Mouse (Mus musculus): Measurements from ENCODE around the gene Ubxn1. TPM values are rescaled to one million over a fixed set of nuclear protein-coding genes. Genes with fewer than 3 reads are reported as not detected.

Ubxn1 gene
- polyA plus RNA-seq, 1 experiment: 57.9 TPM

DNA sequence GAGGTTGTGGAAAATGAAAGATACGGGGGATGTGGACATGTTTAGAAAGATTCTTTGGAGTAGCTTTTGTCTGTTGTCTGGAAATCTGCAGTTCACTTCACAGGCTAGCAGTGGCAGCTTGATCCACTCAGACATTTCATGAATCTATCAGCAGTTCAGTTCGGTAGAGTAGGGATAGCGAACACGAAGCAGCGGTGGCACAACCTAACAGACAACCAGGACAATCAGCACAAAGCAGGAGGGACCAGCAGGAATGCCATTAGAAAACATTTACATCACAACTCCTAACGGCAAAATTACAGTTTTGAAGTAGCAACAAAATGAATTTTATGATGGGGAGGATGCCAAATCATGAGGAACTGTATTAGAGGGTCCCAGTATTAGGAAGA lies 48.4 kb downstream of the Ubxn1 start:
- TF ChIP-seq CTCF (IDR thresholded peaks at IDR 0.05; ENCODE audit: extremely low read depth, insufficient read depth, insufficient read length, insufficient replicate concordance) (no peak), POLR2A (IDR thresholded peaks at IDR 0.05; ENCODE audit: low read depth, low read length) (no peak)
- WGBS: 61% methylated on average over 6 of the region's 6 CpGs
- Histone ChIP-seq H3K27ac (ENCODE audit: insufficient read depth, low read length) (peak overlapping the region; percentile 76), H3K27me3 (ENCODE audit: control insufficient read depth, insufficient read depth, low read length) (no peaks in the 10 kb centered on the region), H3K36me3 (ENCODE audit: control insufficient read depth, insufficient read depth, low read length) (peaks cover 22% of the 10 kb centered on the region), H3K4me1 (ENCODE audit: control insufficient read depth, insufficient read depth, insufficient read length) (peaks cover 7% of the 10 kb centered on the region), H3K4me3 (ENCODE audit: extremely low read depth, insufficient read depth, insufficient read length) (no peak overlapping the region)
- no peak for DNase-seq (ENCODE audit: low read depth in 1 of 2, low spot score in 2 of 2)

DNA sequence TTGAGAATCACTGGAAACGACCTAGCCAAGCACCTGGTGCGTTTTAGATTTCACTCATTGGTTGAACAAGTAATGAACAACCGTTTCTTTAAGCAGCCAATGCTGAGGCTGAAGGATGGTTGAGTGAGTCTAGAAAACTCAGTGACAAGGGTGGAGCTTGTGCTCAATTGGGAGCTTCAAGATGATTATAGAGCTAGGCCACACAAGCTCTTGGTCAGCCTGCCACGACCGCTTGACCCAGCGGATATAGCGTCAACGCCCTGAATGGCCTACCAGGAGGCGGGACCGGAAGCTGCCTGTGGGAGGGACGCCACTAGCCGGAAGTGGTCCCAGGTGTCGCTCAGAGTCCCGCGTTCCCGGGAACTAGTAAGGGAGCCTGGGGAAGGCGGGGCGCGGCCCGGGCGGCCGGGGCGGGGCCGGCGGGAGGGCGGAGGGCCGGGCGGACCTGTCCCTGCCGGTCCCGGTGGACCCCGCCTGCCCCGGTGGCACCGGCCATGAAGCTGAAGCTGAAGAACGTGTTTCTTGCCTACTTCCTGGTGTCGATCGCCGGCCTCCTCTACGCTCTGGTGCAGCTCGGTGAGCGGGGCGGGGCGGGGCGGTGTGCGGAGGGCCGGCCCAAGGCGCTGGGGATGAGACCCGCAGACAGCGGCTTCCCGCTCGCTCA lies 48.9 kb downstream of the Ubxn1 start, which contains the start of gene B3gat3:
Gene B3gat3 (plus strand): TSS at position 302 of the 664 bp plus-strand sequence.
- 1% methylated on average over 50 of the region's 50 CpGs for WGBS
- DNase-seq (ENCODE audit: low read depth in 1 of 2, low spot score in 2 of 2): peak in 1 of 2 experiments; percentile 83
- Histone ChIP-seq H3K4me3 (ENCODE audit: extremely low read depth, insufficient read depth, insufficient read length) (peak within 1 kb of the TSS; percentile 87), H3K27ac (ENCODE audit: insufficient read depth, low read length) (peak within 1 kb of the TSS; percentile 76), H3K4me1 (ENCODE audit: control insufficient read depth, insufficient read depth, insufficient read length) (peaks cover 7% of the 10 kb centered on the region), H3K27me3 (ENCODE audit: control insufficient read depth, insufficient read depth, low read length) (no peaks in the 10 kb centered on the region), H3K36me3 (ENCODE audit: control insufficient read depth, insufficient read depth, low read length) (peaks cover 17% of the 10 kb centered on the region)
- peak; percentile 61 for TF ChIP-seq POLR2A (IDR thresholded peaks at IDR 0.05; ENCODE audit: low read depth, low read length)
- no peak for TF ChIP-seq CTCF (IDR thresholded peaks at IDR 0.05; ENCODE audit: extremely low read depth, insufficient read depth, insufficient read length, insufficient replicate concordance)

DNA sequence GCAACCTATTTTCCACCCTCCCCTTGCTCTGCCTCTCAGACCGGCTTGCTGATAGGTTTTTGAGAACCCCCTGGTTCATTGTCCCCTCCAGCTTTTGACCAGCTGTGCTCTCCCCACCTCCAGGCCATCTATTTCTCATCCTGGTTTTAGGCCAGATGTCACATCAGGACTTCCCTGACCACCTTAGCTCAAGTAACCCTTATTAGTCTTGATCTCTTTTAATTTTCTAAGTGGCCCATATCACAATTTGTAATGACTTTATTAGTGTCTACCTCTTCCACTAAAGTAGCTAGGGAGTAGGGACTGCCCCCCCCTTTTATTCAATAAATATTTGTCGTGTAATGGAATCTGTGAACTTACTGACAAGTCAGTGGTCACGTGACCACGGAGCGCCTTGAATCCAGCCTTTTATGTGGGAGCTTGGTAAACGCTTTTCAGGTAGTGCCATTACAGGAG lies 49.6 kb downstream of the Ubxn1 start:
- H3K27me3 ChIP-seq (ENCODE audit: control insufficient read depth, insufficient read depth, low read length): no peaks in the 10 kb centered on the region
- peak overlapping the region; percentile 76 for H3K27ac ChIP-seq (ENCODE audit: insufficient read depth, low read length)
- H3K4me1 ChIP-seq (ENCODE audit: control insufficient read depth, insufficient read depth, insufficient read length): peaks cover 7% of the 10 kb centered on the region
- H3K36me3 ChIP-seq (ENCODE audit: control insufficient read depth, insufficient read depth, low read length): peaks cover 13% of the 10 kb centered on the region
- TF ChIP-seq POLR2A (IDR thresholded peaks at IDR 0.05; ENCODE audit: low read depth, low read length) (no peak), CTCF (IDR thresholded peaks at IDR 0.05; ENCODE audit: extremely low read depth, insufficient read depth, insufficient read length, insufficient replicate concordance) (no peak)
- DNase-seq (ENCODE audit: low read depth in 1 of 2, low spot score in 2 of 2): no peak
- H3K4me3 ChIP-seq (ENCODE audit: extremely low read depth, insufficient read depth, insufficient read length): peak overlapping the region; percentile 87
- WGBS: under 1% methylated on average over 6 of the region's 6 CpGs

DNA sequence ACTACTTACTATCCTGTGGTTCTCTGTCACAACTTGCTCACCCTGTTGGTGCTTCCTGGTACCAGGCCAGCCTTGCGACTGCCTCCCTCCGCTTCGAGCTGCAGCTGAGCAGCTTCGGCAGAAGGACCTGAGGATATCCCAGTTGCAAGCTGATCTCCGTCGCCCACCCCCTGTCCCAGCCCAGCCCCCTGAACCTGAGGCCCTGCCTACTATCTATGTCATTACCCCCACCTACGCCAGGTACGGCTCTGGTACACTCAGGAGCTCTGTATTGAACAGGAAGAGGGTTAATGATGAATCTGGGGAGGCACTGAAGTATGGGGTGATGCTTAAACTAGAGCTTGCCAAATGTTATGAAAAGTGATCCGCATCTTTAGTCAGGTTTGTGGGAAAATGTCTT lies 50.4 kb downstream of the Ubxn1 start:
- Histone ChIP-seq H3K27ac (ENCODE audit: insufficient read depth, low read length) (no peak overlapping the region), H3K27me3 (ENCODE audit: control insufficient read depth, insufficient read depth, low read length) (no peaks in the 10 kb centered on the region), H3K4me3 (ENCODE audit: extremely low read depth, insufficient read depth, insufficient read length) (no peak overlapping the region), H3K36me3 (ENCODE audit: control insufficient read depth, insufficient read depth, low read length) (peaks cover 10% of the 10 kb centered on the region), H3K4me1 (ENCODE audit: control insufficient read depth, insufficient read depth, insufficient read length) (peaks cover 10% of the 10 kb centered on the region)
- TF ChIP-seq CTCF (IDR thresholded peaks at IDR 0.05; ENCODE audit: extremely low read depth, insufficient read depth, insufficient read length, insufficient replicate concordance) (no peak), POLR2A (IDR thresholded peaks at IDR 0.05; ENCODE audit: low read depth, low read length) (no peak)
- no peak for DNase-seq (ENCODE audit: low read depth in 1 of 2, low spot score in 2 of 2)
- WGBS: 72% methylated on average over 9 of the region's 9 CpGs

Other genes with a start within 250 kb of the Ubxn1 start
- 0.05 and 0.07 TPM in 2 replicates for gene Chrm1, start 207.7 kb upstream of the Ubxn1 start, polyA plus RNA-seq (2012; rRNA removed)
- 122 and 129 TPM in 2 replicates for gene Slc3a2, start 148.1 kb upstream of the Ubxn1 start, polyA plus RNA-seq (2012; rRNA removed)
- 26.2 and 30.2 TPM in 2 replicates for gene Wdr74, start 135.7 kb upstream of the Ubxn1 start, polyA plus RNA-seq (2012; rRNA removed)
- not detected in 2 replicates for gene 1700092M07Rik, start 130.8 kb upstream of the Ubxn1 start, polyA plus RNA-seq (2012; rRNA removed)
- gene Stx5a, start 130.1 kb upstream of the Ubxn1 start, polyA plus RNA-seq (2012; rRNA removed): 52.8 and 53.0 TPM in 2 replicates
- 80.2 and 104 TPM in 2 replicates for gene Nxf1, start 114.4 kb upstream of the Ubxn1 start, polyA plus RNA-seq (2012; rRNA removed)
- gene Tmem223, start 100.5 kb upstream of the Ubxn1 start, polyA plus RNA-seq (2012; rRNA removed): 86.1 and 135 TPM in 2 replicates
- gene Tmem179b, start 97.0 kb upstream of the Ubxn1 start, polyA plus RNA-seq (2012; rRNA removed): 87.9 and 117 TPM in 2 replicates
- 11.3 and 15.8 TPM in 2 replicates for gene Taf6l, start 85.1 kb upstream of the Ubxn1 start, polyA plus RNA-seq (2012; rRNA removed)
- 27.9 and 30.3 TPM in 2 replicates for gene Polr2g, start 72.9 kb upstream of the Ubxn1 start, polyA plus RNA-seq (2012; rRNA removed)
- 2.4 and 2.5 TPM in 2 replicates for gene Zbtb3, start 68.9 kb upstream of the Ubxn1 start, polyA plus RNA-seq (2012; rRNA removed)
- 13.2 and 14.2 TPM in 2 replicates for gene Ttc9c, start 52.2 kb upstream of the Ubxn1 start, polyA plus RNA-seq (2012; rRNA removed)
- gene Hnrnpul2, start 51.5 kb upstream of the Ubxn1 start, polyA plus RNA-seq (2012; rRNA removed): 22.0 and 25.4 TPM in 2 replicates
- not detected in 2 replicates for gene AC129217.1, start 41.7 kb upstream of the Ubxn1 start, polyA plus RNA-seq (2012; rRNA removed)
- gene Bscl2, start 34.0 kb upstream of the Ubxn1 start, polyA plus RNA-seq (2012; rRNA removed): 91.7 and 116 TPM in 2 replicates
- gene Gng3, start 32.3 kb upstream of the Ubxn1 start, polyA plus RNA-seq (2012; rRNA removed): 0.05 and 0.09 TPM in 2 replicates
- 0.23 and 0.27 TPM in 2 replicates for gene Lrrn4cl, start 20.7 kb upstream of the Ubxn1 start, polyA plus RNA-seq (2012; rRNA removed)
- 20.8 and 27.9 TPM in 2 replicates for gene Uqcc3, start 9.4 kb downstream of the Ubxn1 start, polyA plus RNA-seq (2012; rRNA removed)
- 0.94 and 1.4 TPM in 2 replicates for gene Lbhd1, start 12.2 kb downstream of the Ubxn1 start, polyA plus RNA-seq (2012; rRNA removed)
- gene Gm49403, start 12.4 kb downstream of the Ubxn1 start, polyA plus RNA-seq (2012; rRNA removed): not detected in 2 replicates
- 11.5 and 15.2 TPM in 2 replicates for gene 1810009A15Rik, start 17.4 kb downstream of the Ubxn1 start, polyA plus RNA-seq (2012; rRNA removed)
- 1.2 TPM in 1 of 2 replicates, not detected in the other for gene Gm49416, start 17.4 kb downstream of the Ubxn1 start, polyA plus RNA-seq (2012; rRNA removed)
- 21.2 and 27.5 TPM in 2 replicates for gene Ints5, start 21.5 kb downstream of the Ubxn1 start, polyA plus RNA-seq (2012; rRNA removed)
- gene Ganab, start 26.6 kb downstream of the Ubxn1 start, polyA plus RNA-seq (2012; rRNA removed): 85.2 and 86.9 TPM in 2 replicates
- gene B3gat3, start 48.9 kb downstream of the Ubxn1 start, polyA plus RNA-seq (2012; rRNA removed): 86.0 and 93.4 TPM in 2 replicates
- gene Rom1, start 57.9 kb downstream of the Ubxn1 start, polyA plus RNA-seq (2012; rRNA removed): 10.0 and 11.9 TPM in 2 replicates
- gene Eml3, start 58.1 kb downstream of the Ubxn1 start, polyA plus RNA-seq (2012; rRNA removed): 72.3 and 77.7 TPM in 2 replicates
- gene Mta2, start 70.4 kb downstream of the Ubxn1 start, polyA plus RNA-seq (2012; rRNA removed): 35.0 and 37.7 TPM in 2 replicates
- gene Tut1, start 82.4 kb downstream of the Ubxn1 start, polyA plus RNA-seq (2012; rRNA removed): 18.3 and 22.3 TPM in 2 replicates
- gene Eef1g, start 95.5 kb downstream of the Ubxn1 start, polyA plus RNA-seq (2012; rRNA removed): 206 and 242 TPM in 2 replicates
- gene Ahnak, start 117.8 kb downstream of the Ubxn1 start, polyA plus RNA-seq (2012; rRNA removed): 6.9 and 8.0 TPM in 2 replicates
- gene Scgb1a1, start 216.5 kb downstream of the Ubxn1 start, polyA plus RNA-seq (2012; rRNA removed): 0.26 and 0.91 TPM in 2 replicates